Mouse (Mus musculus): ENCODE data around the gene Psors1c2. TPM values are rescaled to one million over a fixed set of nuclear protein-coding genes. Genes with fewer than 3 reads are reported as not detected.

The Psors1c2 gene
- polyA plus RNA-seq, 1 experiment, result 5.6 TPM

DNA sequence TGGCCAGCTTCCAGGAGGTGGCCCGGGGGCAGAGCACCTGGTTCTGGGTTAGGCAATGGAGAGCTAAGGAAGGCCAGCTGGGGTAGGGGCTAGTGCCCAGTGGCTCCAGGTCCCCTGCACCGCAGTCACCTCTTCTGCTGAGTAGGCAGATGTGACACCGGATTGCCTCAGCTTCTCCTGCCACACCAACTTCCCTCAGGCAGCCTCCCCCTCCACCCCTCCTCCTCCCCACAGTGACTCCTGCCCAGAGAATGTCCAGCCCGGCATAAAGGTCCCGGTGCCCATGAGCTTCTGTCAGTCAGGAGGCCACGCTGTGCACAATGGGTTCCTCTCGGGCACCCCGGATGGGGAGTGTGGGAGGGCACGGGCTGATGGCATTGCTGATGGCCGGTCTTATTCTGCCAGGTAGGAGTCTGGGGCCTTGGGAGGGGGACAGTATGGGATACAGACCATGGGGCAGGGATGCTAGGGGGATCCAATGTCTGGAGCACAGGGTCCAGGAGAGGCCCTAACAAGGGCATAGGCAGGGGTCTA lies 18.9 kb downstream of the Psors1c2 start, which contains the start of gene Cdsn:
TSS of gene Cdsn (plus strand) at position 248 of the 534 bp plus-strand sequence.
- peaks cover 4% of the 10 kb centered on the region for H3K4me1 ChIP-seq (ENCODE audit: control insufficient read depth, insufficient read depth, low read length)
- 82% methylated on average over 10 of the region's 10 CpGs for WGBS
- TF ChIP-seq CTCF (IDR thresholded peaks at IDR 0.05; ENCODE audit: insufficient read depth, low read length) (no peak), POLR2A (IDR thresholded peaks at IDR 0.05; ENCODE audit: borderline replicate concordance, extremely low read depth, low read depth, low read length) (no peak)
- no peak for DNase-seq
- no peak within 1 kb of the TSS for H3K4me3 ChIP-seq (replicated peaks; ENCODE audit: extremely low read depth, low read depth, low read length)

DNA sequence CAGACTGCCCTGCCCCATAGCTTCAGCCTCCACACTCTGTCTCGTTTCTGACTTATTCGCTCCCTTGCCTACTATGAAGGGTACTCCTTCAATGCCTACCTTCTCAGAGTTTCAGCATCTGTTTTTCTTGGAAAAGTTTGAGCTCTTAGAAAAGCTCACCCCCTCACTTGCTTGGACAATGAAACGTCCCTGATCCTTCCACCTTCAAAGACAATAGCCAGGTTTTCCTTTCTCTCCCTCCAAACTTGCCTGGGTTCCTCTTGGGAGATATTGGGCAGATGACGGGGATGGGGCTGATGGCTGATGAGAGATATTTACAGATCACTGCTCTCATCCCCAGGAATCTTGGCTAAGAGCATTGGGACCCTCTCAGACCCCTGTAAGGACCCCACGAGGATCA lies 21.3 kb downstream of the Psors1c2 start:
- WGBS, result 79% methylated on average over 5 of the region's 5 CpGs
- H3K4me1 ChIP-seq (ENCODE audit: control insufficient read depth, insufficient read depth, low read length), result no peaks in the 10 kb centered on the region; the same call in 1 of the 2 replicates
- no peak overlapping the region for H3K4me3 ChIP-seq (replicated peaks; ENCODE audit: extremely low read depth, low read depth, low read length)
- TF ChIP-seq CTCF (IDR thresholded peaks at IDR 0.05; ENCODE audit: insufficient read depth, low read length), result no peak
- no peak for TF ChIP-seq POLR2A (IDR thresholded peaks at IDR 0.05; ENCODE audit: borderline replicate concordance, extremely low read depth, low read depth, low read length)
- no peak for DNase-seq

DNA sequence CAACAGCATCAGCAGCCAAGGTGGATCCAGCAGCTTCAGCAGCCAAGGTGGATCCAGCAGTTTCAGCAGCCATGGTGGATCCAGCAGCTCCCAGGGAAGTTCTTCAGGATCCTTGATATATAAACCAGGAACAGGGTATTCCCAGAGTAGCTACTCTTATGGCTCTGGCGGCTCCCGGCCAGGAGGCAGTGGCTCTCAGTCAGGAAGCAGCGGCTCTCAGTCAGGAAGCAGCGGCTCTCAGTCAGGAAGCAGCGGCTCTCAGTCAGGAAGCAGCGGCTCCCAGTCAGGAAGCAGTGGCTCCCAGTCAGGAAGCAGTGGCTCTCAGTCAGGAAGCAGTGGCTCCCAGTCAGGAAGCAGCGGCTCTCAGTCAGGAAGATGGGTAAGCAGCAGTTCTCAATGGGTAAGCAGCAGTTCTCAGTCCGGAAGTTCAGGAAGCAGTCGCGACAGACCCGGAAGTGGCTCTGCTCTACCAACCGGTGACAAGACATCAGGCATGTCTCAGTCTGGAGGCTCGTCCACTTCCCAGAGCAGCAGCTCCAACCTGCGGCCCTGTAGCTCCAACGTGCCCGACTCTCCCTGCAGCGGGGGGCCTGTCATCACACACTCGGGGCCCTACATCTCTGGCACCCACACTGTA lies 21.9 kb downstream of the Psors1c2 start:
- TF ChIP-seq CTCF (IDR thresholded peaks at IDR 0.05; ENCODE audit: insufficient read depth, low read length), result no peak
- no peak for TF ChIP-seq POLR2A (IDR thresholded peaks at IDR 0.05; ENCODE audit: borderline replicate concordance, extremely low read depth, low read depth, low read length)
- Histone ChIP-seq H3K4me3 (replicated peaks; ENCODE audit: extremely low read depth, low read depth, low read length) (no peak overlapping the region), H3K4me1 (ENCODE audit: control insufficient read depth, insufficient read depth, low read length) (no peaks in the 10 kb centered on the region)
- no peak for DNase-seq
- WGBS, result 88% methylated on average over 18 of the region's 18 CpGs

DNA sequence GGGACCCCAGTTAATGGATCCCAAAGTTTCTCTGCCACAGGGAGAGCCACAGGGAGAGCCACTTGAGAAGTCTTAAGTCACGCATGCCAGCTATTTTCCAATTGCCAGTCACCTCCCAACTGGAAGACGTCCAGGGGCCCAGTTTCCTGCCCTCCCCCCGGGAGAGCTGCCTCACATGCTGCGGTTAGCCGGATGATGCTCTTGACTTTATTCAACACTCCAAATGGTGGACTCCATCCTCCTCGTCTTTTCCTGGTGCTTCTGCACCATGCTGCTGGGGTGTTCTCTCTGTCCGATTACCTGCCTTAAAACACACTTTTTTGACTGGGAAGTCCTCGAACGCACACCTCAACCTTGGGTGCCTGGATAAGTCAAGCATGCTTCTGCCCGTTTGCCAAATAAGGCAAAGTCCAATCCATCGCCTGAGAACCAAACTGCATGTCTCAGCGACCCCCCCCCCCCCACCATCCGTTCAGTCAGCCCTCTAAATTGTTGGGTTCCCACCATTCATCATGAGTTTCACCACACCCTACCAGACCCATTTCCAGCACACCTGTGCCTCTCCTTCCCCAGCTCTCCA lies 23.3 kb downstream of the Psors1c2 start:
- TF ChIP-seq POLR2A (IDR thresholded peaks at IDR 0.05; ENCODE audit: borderline replicate concordance, extremely low read depth, low read depth, low read length) (no peak), CTCF (IDR thresholded peaks at IDR 0.05; ENCODE audit: insufficient read depth, low read length) (no peak)
- no peak for DNase-seq
- H3K4me3 ChIP-seq (replicated peaks; ENCODE audit: extremely low read depth, low read depth, low read length), result no peak overlapping the region
- 80% methylated on average over 13 of the region's 13 CpGs for WGBS
- H3K4me1 ChIP-seq (ENCODE audit: control insufficient read depth, insufficient read depth, low read length), result no peaks in the 10 kb centered on the region

DNA sequence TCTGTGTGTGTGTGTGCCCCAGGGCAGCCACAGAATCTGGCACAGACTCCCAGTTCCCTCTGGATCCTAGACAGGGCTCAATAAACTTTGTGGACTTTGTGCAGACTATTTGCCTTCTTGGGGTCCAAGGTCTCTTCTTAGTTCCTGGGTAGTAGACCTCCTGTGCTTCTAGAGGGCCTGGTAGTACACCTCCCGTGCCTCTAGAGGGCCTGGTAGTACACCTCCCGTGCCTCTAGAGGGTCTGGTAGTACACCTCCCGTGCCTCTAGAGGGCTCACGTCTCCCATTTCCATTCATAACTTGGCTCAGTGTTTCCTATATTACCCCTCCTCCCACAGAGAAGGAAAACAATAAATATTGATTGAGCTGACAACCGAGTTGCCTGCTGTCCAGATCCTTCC lies 23.8 kb downstream of the Psors1c2 start:
- 26% methylated on average over 5 of the region's 5 CpGs for WGBS

DNA sequence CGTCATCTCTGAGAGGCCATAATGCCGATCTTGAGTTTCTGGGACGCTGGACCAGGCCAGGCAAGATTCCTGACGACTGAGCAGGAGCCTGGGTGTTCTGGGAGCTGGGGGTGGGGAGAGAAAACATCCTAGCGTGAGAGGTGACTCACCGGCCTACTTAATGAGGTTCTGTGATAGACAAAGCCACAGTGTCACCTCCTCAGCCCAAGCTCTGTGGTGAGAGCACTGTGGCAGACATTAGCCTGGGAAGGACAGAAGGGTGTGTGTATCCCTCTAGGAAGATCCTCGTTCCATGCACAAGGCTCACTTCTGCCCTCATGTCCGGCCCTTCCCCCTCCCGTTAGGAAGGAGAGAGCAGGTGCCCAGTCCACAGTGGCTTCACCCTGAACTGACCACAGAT lies 24.4 kb downstream of the Psors1c2 start:
- Histone ChIP-seq H3K4me3 (replicated peaks; ENCODE audit: extremely low read depth, low read depth, low read length) (no peak overlapping the region), H3K4me1 (ENCODE audit: control insufficient read depth, insufficient read depth, low read length) (no peaks in the 10 kb centered on the region)
- TF ChIP-seq CTCF (IDR thresholded peaks at IDR 0.05; ENCODE audit: insufficient read depth, low read length), result no peak
- no peak for TF ChIP-seq POLR2A (IDR thresholded peaks at IDR 0.05; ENCODE audit: borderline replicate concordance, extremely low read depth, low read depth, low read length)
- no peak for DNase-seq
- WGBS, result 62% methylated on average over 9 of the region's 9 CpGs

More for the DNA sequence above, 23.8 kb downstream of the Psors1c2 start:
- H3K4me1 ChIP-seq (ENCODE audit: control insufficient read depth, insufficient read depth, low read length), result no peaks in the 10 kb centered on the region
- no peak overlapping the region for H3K4me3 ChIP-seq (replicated peaks; ENCODE audit: extremely low read depth, low read depth, low read length)
- DNase-seq, result no peak
- peak; percentile 87 for TF ChIP-seq CTCF (IDR thresholded peaks at IDR 0.05; ENCODE audit: insufficient read depth, low read length)
- TF ChIP-seq POLR2A (IDR thresholded peaks at IDR 0.05; ENCODE audit: borderline replicate concordance, extremely low read depth, low read depth, low read length), result no peak

DNA sequence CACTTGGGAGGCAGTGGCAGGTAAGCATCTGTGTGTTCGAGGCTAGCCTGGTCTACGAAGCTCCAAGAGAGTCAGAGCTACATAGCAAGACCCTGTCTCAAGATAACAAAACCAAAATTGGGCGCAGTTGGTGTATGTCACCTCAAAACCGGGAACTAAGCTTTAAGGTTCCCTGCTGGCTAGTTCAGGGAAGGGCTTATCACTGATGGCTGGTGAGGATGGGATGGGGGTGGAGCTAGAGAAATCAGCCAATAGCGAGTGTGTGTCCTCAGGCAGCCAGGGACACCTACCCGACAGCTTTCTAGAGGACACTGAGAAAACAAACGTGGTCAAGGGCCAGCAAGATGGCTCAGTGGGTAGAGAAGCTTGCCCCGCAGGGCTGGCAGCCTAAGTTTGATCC lies 25.2 kb downstream of the Psors1c2 start:
- no peak for DNase-seq
- WGBS, result 58% methylated on average over 8 of the region's 8 CpGs
- Histone ChIP-seq H3K4me1 (ENCODE audit: control insufficient read depth, insufficient read depth, low read length) (no peaks in the 10 kb centered on the region), H3K4me3 (replicated peaks; ENCODE audit: extremely low read depth, low read depth, low read length) (no peak overlapping the region)
- no peak for TF ChIP-seq POLR2A (IDR thresholded peaks at IDR 0.05; ENCODE audit: borderline replicate concordance, extremely low read depth, low read depth, low read length)
- no peak for TF ChIP-seq CTCF (IDR thresholded peaks at IDR 0.05; ENCODE audit: insufficient read depth, low read length)

DNA sequence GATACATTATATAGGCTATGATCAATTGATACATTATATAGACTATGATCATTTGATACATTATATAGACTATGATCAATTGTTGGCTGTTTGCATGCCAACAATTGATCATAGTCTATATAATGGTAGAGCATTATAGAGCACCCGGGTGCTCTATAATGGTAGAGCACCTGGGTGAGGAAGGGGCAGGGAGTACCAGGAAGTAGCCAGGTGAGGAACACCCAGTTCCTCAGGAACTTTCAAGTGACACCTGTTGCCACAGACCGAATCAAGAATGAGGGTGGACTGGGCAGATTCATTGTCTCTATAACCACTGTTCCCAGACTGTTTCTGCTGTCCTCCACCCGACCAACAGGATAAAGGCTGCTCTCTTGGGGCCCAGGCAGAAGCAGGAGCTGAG lies 34.1 kb downstream of the Psors1c2 start, which contains the start of gene 2300002M23Rik:
TSS of gene 2300002M23Rik (plus strand) at position 301 of the 400 bp plus-strand sequence.
- TF ChIP-seq POLR2A (IDR thresholded peaks at IDR 0.05; ENCODE audit: borderline replicate concordance, extremely low read depth, low read depth, low read length), result no peak
- TF ChIP-seq CTCF (IDR thresholded peaks at IDR 0.05; ENCODE audit: insufficient read depth, low read length), result no peak
- no peaks in the 10 kb centered on the region for H3K4me1 ChIP-seq (ENCODE audit: control insufficient read depth, insufficient read depth, low read length)
- DNase-seq, result no peak
- WGBS, result 54% methylated on average over 3 of the region's 3 CpGs
- no peak within 1 kb of the TSS for H3K4me3 ChIP-seq (replicated peaks; ENCODE audit: extremely low read depth, low read depth, low read length)

DNA sequence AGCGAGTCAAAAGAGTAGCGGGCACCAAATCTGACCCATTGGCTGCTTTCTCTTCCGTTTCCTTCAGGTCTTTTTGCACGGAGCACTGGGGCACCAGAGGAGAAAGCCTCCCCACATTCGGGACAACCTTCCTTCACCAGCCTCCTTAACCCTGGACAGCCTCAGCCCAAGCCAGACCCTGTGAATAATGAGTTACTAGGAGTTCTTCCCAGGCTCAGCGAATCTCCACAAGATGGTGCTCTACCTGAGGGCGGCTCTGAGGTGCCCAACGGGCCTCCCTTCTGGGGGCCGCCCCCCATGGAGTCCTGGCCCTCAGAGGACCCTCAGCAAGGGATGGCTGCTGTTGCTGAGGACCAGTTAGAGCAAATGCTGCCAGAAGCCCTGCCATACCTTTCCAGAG lies 34.8 kb downstream of the Psors1c2 start:
- H3K4me3 ChIP-seq (replicated peaks; ENCODE audit: extremely low read depth, low read depth, low read length), result no peak overlapping the region
- no peak for DNase-seq
- TF ChIP-seq POLR2A (IDR thresholded peaks at IDR 0.05; ENCODE audit: borderline replicate concordance, extremely low read depth, low read depth, low read length) (no peak), CTCF (IDR thresholded peaks at IDR 0.05; ENCODE audit: insufficient read depth, low read length) (no peak)
- WGBS, result 23% methylated on average over 9 of the region's 9 CpGs
- H3K4me1 ChIP-seq (ENCODE audit: control insufficient read depth, insufficient read depth, low read length), result no peaks in the 10 kb centered on the region

Measured in lung, adult 2 months (tissue).